Mouse (Mus musculus): ENCODE data around the gene Sc5d. TPM values are rescaled to one million over a fixed set of nuclear protein-coding genes. Genes with fewer than 3 reads are reported as not detected.

Gene Sc5d
- total and polyA plus RNA-seq, 3 experiments: 23.3 to 111 (median 77.4) TPM

GRCm38 (mm10) chr9:42231116-42231515, 32.9 kb downstream of the Sc5d start:
- Histone ChIP-seq H3K9ac (ENCODE audit: insufficient read depth, low read depth) (no peak overlapping the region), H3K36me3 (replicated peaks in 1 of 2; ENCODE audit: control insufficient read depth in 1 of 2, insufficient read depth in 1 of 2, low read length in 1 of 2) (no peaks in the 10 kb centered on the region), H3K79me2 (replicated peaks; ENCODE audit: control insufficient read depth, extremely low read depth, insufficient read depth, poor library complexity, severe bottlenecking) (no peaks in the 10 kb centered on the region), H3K9me3 (replicated peaks; ENCODE audit: low read length) (no peaks in the 10 kb centered on the region), H3K27ac (ENCODE audit: insufficient read depth, low read depth) (no peak overlapping the region), H3K4me1 (ENCODE audit: control insufficient read depth in 1 of 2, insufficient read depth in 2 of 2) (no peaks in the 10 kb centered on the region), H3K4me3 (replicated peaks in 1 of 3; ENCODE audit: low read depth in 2 of 3, low read length in 2 of 3, poor library complexity in 1 of 3) (no peak overlapping the region), H3K27me3 (replicated peaks) (no peaks in the 10 kb centered on the region), H3K4me2 (ENCODE audit: insufficient read depth, low read depth, poor library complexity, severe bottlenecking) (no peak overlapping the region)
- in situ Hi-C loops (cut with MboI; ENCODE audit: low pct_ligation_motif_present, low pct_unique_long_range_greater_than_20kb, low sequenced_read_pairs) (no loop called here), dilution Hi-C loops (cut with MboI; ENCODE audit: extremely low pct_ligation_motif_present, extremely low pct_unique_long_range_greater_than_20kb, low sequenced_read_pairs) (no loop called here)
- no peak for DNase-seq (ENCODE audit: extremely low read depth)
- TF ChIP-seq KAT2A (IDR thresholded peaks at IDR 0.05; ENCODE audit: insufficient replicate concordance, low read length) (no peak), MAZ (IDR thresholded peaks at IDR 0.05; ENCODE audit: low read depth, low read length) (no peak), SMC3 (IDR thresholded peaks at IDR 0.05; ENCODE audit: low read depth, low read length) (no peak), USF2 (conservative IDR thresholded peaks at IDR 0.05; ENCODE audit: low read depth, low read length) (no peak), MYC (IDR thresholded peaks at IDR 0.05; ENCODE audit: low read depth, low read length) (no peak), USF1 (IDR thresholded peaks at IDR 0.05; ENCODE audit: low read depth, low read length) (no peak), HCFC1 (IDR thresholded peaks at IDR 0.05; ENCODE audit: low read depth, low read length) (no peak), CTCF (conservative IDR thresholded peaks at IDR 0.05 in 1 of 2, IDR thresholded peaks at IDR 0.05 in 1 of 2; ENCODE audit: low read depth in 2 of 2, low read length in 2 of 2) (no peak), SIN3A (IDR thresholded peaks at IDR 0.05; ENCODE audit: low read length) (no peak), CHD1 (IDR thresholded peaks at IDR 0.05; ENCODE audit: low read depth, low read length) (no peak), BHLHE40 (IDR thresholded peaks at IDR 0.05; ENCODE audit: low read depth, low read length) (no peak), CHD2 (IDR thresholded peaks at IDR 0.05; ENCODE audit: low read length) (no peak), POLR2A (IDR thresholded peaks at IDR 0.05; ENCODE audit: low read depth, low read length) (no peak), IRF4 (IDR thresholded peaks at IDR 0.05; ENCODE audit: low read depth, low read length) (no peak), MXI1 (IDR thresholded peaks at IDR 0.05; ENCODE audit: low read depth, low read length) (no peak), MAFK (IDR thresholded peaks at IDR 0.05; ENCODE audit: insufficient replicate concordance, low read length) (no peak), NRF1 (IDR thresholded peaks at IDR 0.05; ENCODE audit: low read depth, low read length) (no peak), ZNF384 (IDR thresholded peaks at IDR 0.05; ENCODE audit: low read depth, low read length) (no peak), MAX (IDR thresholded peaks at IDR 0.05; ENCODE audit: low read length) (no peak), ZMIZ1 (IDR thresholded peaks at IDR 0.05; ENCODE audit: low read depth, low read length) (no peak)

GRCm38 (mm10) chr9:42230333-42230732, 33.7 kb downstream of the Sc5d start:
- H3K9me3 ChIP-seq (replicated peaks; ENCODE audit: low read length): no peaks in the 10 kb centered on the region
- dilution Hi-C loops (cut with MboI; ENCODE audit: extremely low pct_ligation_motif_present, extremely low pct_unique_long_range_greater_than_20kb, low sequenced_read_pairs) (no loop called here), in situ Hi-C loops (cut with MboI; ENCODE audit: low pct_ligation_motif_present, low pct_unique_long_range_greater_than_20kb, low sequenced_read_pairs) (no loop called here)
- H3K79me2 ChIP-seq (replicated peaks; ENCODE audit: control insufficient read depth, extremely low read depth, insufficient read depth, poor library complexity, severe bottlenecking): no peaks in the 10 kb centered on the region
- DNase-seq (ENCODE audit: extremely low read depth): no peak
- no peak overlapping the region for H3K4me3 ChIP-seq (replicated peaks in 1 of 3; ENCODE audit: low read depth in 2 of 3, low read length in 2 of 3, poor library complexity in 1 of 3)
- H3K27ac ChIP-seq (ENCODE audit: insufficient read depth, low read depth): no peak overlapping the region
- H3K36me3 ChIP-seq (replicated peaks in 1 of 2; ENCODE audit: control insufficient read depth in 1 of 2, insufficient read depth in 1 of 2, low read length in 1 of 2): no peaks in the 10 kb centered on the region
- no peak overlapping the region for H3K4me2 ChIP-seq (ENCODE audit: insufficient read depth, low read depth, poor library complexity, severe bottlenecking)
- TF ChIP-seq ZKSCAN1 (IDR thresholded peaks at IDR 0.05; ENCODE audit: borderline replicate concordance, low read depth, low read length) (no peak), TCF12 (IDR thresholded peaks at IDR 0.05; ENCODE audit: low read depth, low read length) (no peak), CTCF (conservative IDR thresholded peaks at IDR 0.05 in 1 of 2, IDR thresholded peaks at IDR 0.05 in 1 of 2; ENCODE audit: low read depth in 2 of 2, low read length in 2 of 2) (no peak), ZC3H11A (IDR thresholded peaks at IDR 0.05; ENCODE audit: low read depth, low read length) (no peak), MAFK (IDR thresholded peaks at IDR 0.05; ENCODE audit: insufficient replicate concordance, low read length) (no peak), ZNF384 (IDR thresholded peaks at IDR 0.05; ENCODE audit: low read depth, low read length) (no peak), ZMIZ1 (IDR thresholded peaks at IDR 0.05; ENCODE audit: low read depth, low read length) (no peak), MXI1 (IDR thresholded peaks at IDR 0.05; ENCODE audit: low read depth, low read length) (no peak), PAX5 (IDR thresholded peaks at IDR 0.05; ENCODE audit: low read length) (no peak), E2F4 (IDR thresholded peaks at IDR 0.05; ENCODE audit: insufficient replicate concordance, low read depth, low read length) (no peak), SMC3 (IDR thresholded peaks at IDR 0.05; ENCODE audit: low read depth, low read length) (no peak), JUN (IDR thresholded peaks at IDR 0.05; ENCODE audit: insufficient read depth, low read depth, low read length) (no peak), JUND (conservative IDR thresholded peaks at IDR 0.05; ENCODE audit: low read depth, low read length) (no peak), USF1 (IDR thresholded peaks at IDR 0.05; ENCODE audit: low read depth, low read length) (no peak)
- no peak overlapping the region for H3K9ac ChIP-seq (ENCODE audit: insufficient read depth, low read depth)
- H3K27me3 ChIP-seq (replicated peaks): no peaks in the 10 kb centered on the region
- no peaks in the 10 kb centered on the region for H3K4me1 ChIP-seq (ENCODE audit: control insufficient read depth in 1 of 2, insufficient read depth in 2 of 2)
